Mouse (Mus musculus) heart, postnatal 0 days (tissue): Measurements from ENCODE around the gene Taf4. TPM values are rescaled to one million over a fixed set of nuclear protein-coding genes. Genes with fewer than 3 reads are reported as not detected.
A peak's percentile ranks its signal among the peaks of the same experiment; 100 is the strongest.

Experiments
- ATAC-seq: fragments of 200-750 bp; cut with Nextera tagmentation; 2 replicates; pipeline ENCODE4 v1.8.0; 2017; ENCODE audit warnings: low read depth, moderate number of reproducible peaks, moderate library complexity; ENCODE audit not compliant: insufficient read depth
- DNase-seq: peaks from one replicate; pipeline ENCODE4 v3.0.0-alpha.2; 2016; ENCODE audit warnings: low spot score
- H3K27ac ChIP-seq: fragments of 300-500 bp; sonication (generic); 2 replicates; pipeline ENCODE4 v1.5.1; 2014; ENCODE audit warnings: low read depth, mild to moderate bottlenecking
- H3K27me3 ChIP-seq: fragments of 300-500 bp; sonication (generic); 2 replicates; pipeline ENCODE4 v1.6.1; 2014; ENCODE audit warnings: low read length, mixed read lengths; ENCODE audit not compliant: control insufficient read depth, insufficient read depth
- H3K36me3 ChIP-seq: fragments of 300-500 bp; sonication (generic); replicated peaks from 2 replicates; pipeline ENCODE4 v1.6.1; 2014; ENCODE audit warnings: low read length, mixed read lengths; ENCODE audit not compliant: control insufficient read depth, insufficient read depth
- H3K4me1 ChIP-seq: fragments of 300-500 bp; sonication (generic); 2 replicates; pipeline ENCODE4 v1.6.1; 2014; ENCODE audit warnings: antibody characterized with exemption; ENCODE audit not compliant: control insufficient read depth, insufficient read depth
- H3K4me2 ChIP-seq: fragments of 300-500 bp; sonication (generic); 2 replicates; pipeline ENCODE4 v1.6.1; 2014; ENCODE audit warnings: low read depth, mild to moderate bottlenecking, low read length, moderate library complexity
- H3K4me3 ChIP-seq: fragments of 300-500 bp; sonication (generic); 2 replicates; pipeline ENCODE4 v1.5.1; 2014; ENCODE audit warnings: low read depth, low read length
- H3K9ac ChIP-seq: fragments of 300-500 bp; sonication (generic); replicated peaks from 2 replicates; pipeline ENCODE4 v1.6.1; 2014; ENCODE audit warnings: low read depth, low read length, mixed read lengths
- H3K9me3 ChIP-seq: fragments of 300-500 bp; sonication (generic); replicated peaks from 2 replicates; pipeline ENCODE4 v1.6.1; 2016; ENCODE audit warnings: low read length; ENCODE audit not compliant: control insufficient read depth
- CTCF ChIP-seq: IDR thresholded peaks from 2 replicates; pipeline ENCODE4 v1.5.1; 2016; ENCODE audit warnings: antibody characterized with exemption, control low read depth, low read depth
- EP300 ChIP-seq: IDR thresholded peaks from 2 replicates; pipeline ENCODE4 v1.6.1; 2016; ENCODE audit warnings: antibody characterized with exemption, low read depth
- WGBS: fragments of 180-500 bp; shearing (Covaris S2); extraction: QIAGEN DNeasy Blood & Tissue Kit; methylation state at CpG from one replicate; pipeline ENCODE4 v1.1.7; 2014; 5-methylcytosine and 5-hydroxymethylcytosine counted together
- polyA plus RNA-seq: library from polyadenylated mRNA; unstranded; fragments of >200 nt; fragmentation: Nextera tagmentation; extraction: Ambion mirVana; gene quantifications from 2 replicates; pipeline ENCODE4 v1.2.1, GENCODE M21; 2015
- total RNA-seq: library from RNA; depleted of rRNA; stranded (reverse); fragments of >200 nt; gene quantifications from 2 replicates; pipeline ENCODE4 v1.2.3, GENCODE M21; 2014; ENCODE audit warnings: low replicate concordance; rRNA removed

The Taf4 gene
- total and polyA plus RNA-seq, 2 experiments from 2014 or later: 1.8 to 4.4 TPM

DNA sequence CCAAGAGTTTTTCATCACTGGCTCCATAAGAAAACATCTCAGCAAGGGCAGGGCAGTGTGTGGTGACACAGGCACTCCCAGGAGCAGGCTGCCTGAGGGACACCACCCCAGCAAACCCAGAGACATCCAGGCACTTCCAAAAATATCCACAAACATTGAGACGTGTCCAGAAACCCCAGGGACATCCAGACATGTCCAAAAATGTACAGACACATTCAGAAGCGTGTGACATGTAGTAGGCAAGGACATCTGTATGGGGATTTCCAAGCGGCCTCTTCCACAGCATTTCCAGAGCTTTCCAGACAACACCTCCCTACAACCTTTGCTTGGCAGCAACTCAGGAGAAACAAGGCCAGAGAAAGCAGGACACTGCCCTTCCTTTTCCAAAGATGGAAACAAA lies 108.8 kb downstream of the Taf4 start:
- H3K27ac ChIP-seq: no peak overlapping the region
- H3K27me3 ChIP-seq: no peaks in the 10 kb centered on the region
- DNase-seq (peak; percentile 9), ATAC-seq (no peak; the same call in 1 of the 2 replicates)
- TF ChIP-seq CTCF (no peak), EP300 (no peak)
- no peak overlapping the region for H3K9ac ChIP-seq
- H3K4me3 ChIP-seq: no peak overlapping the region
- H3K9me3 ChIP-seq: no peaks in the 10 kb centered on the region
- no peaks in the 10 kb centered on the region for H3K36me3 ChIP-seq
- WGBS: 28% methylated on average over 3 of the region's 3 CpGs
- H3K4me2 ChIP-seq: no peak overlapping the region
- H3K4me1 ChIP-seq: peaks cover 13% of the 10 kb centered on the region; the same call in 1 of the 2 replicates

DNA sequence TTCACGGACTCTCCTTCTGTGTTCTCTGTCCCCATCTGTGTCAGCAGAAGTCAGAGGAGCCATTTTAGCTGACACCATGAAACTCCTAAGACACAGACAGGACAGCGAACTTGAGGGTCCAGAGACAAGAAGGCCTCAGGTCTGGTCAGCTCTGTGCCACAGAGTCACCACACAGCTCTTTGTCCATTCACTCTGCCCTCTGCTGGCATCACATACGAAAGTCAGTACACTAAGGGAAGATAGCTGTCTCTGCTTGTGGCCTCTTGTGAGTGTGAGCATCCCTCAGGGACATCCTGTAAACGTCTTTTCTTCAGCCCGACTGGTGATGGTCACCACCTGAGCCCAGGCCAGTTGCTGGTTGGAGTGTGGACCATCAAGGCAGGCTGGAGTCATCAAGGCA lies 111.3 kb downstream of the Taf4 start:
- Histone ChIP-seq H3K9ac (no peak overlapping the region), H3K27ac (no peak overlapping the region), H3K27me3 (no peaks in the 10 kb centered on the region), H3K4me3 (no peak overlapping the region), H3K4me1 (peaks cover 13% of the 10 kb centered on the region; the same call in 1 of the 2 replicates), H3K4me2 (no peak overlapping the region), H3K9me3 (no peaks in the 10 kb centered on the region), H3K36me3 (no peaks in the 10 kb centered on the region)
- ATAC-seq (no peak), DNase-seq (no peak)
- TF ChIP-seq CTCF (peak; percentile 39), EP300 (no peak)
- 68% methylated on average over 5 of the region's 5 CpGs for WGBS

DNA sequence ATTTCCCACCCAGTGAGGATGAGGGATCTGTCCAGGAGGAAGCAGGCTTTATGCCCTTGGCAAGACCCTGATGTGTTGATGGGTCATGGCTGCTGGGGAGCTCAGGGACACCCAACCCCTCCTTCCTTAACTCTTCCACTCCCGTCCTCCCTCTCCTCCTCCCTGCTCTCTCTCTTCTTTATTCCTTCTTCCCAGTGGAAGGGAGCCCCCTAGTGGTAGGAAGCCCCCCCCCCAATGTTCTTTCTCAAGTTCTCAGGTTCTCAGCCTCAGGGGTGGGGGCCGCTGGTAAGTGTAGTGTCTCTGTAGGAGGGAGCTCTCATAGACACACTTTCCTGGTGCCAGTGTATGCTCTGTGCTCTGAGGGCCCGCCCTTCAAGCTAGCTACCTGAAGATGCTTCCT lies 113.2 kb downstream of the Taf4 start:
- no peak overlapping the region for H3K9ac ChIP-seq
- ATAC-seq (no peak), DNase-seq (no peak)
- no peak overlapping the region for H3K4me3 ChIP-seq
- TF ChIP-seq EP300 (no peak), CTCF (peak; percentile 41)
- H3K36me3 ChIP-seq: no peaks in the 10 kb centered on the region
- peaks cover 13% of the 10 kb centered on the region; the same call in 1 of the 2 replicates for H3K4me1 ChIP-seq
- no peak overlapping the region for H3K27ac ChIP-seq
- H3K27me3 ChIP-seq: no peaks in the 10 kb centered on the region
- H3K4me2 ChIP-seq: no peak overlapping the region
- no peaks in the 10 kb centered on the region for H3K9me3 ChIP-seq
- 46% methylated on average over 3 of the region's 3 CpGs for WGBS

DNA sequence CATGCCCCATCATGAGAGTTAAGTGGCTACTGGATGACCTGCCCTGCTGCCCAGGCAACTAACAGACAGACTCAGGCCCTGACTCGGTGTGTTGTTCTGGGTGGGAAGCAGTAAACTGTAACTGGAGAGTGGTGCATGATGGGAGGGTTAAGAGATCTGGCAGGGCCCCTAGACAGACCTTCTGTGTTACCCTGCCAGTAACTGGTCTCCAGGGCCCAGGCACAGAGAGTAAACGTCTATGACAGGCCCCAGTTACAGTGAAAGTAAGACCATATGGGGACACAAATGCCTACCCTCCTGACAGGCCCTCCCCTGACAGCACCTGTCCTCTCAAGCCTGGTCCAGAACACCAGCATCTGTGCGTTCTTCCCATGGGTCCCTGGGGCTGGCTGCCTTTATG lies 113.8 kb downstream of the Taf4 start:
- Histone ChIP-seq H3K4me3 (no peak overlapping the region), H3K4me1 (peaks cover 7% of the 10 kb centered on the region; the same call in 1 of the 2 replicates), H3K4me2 (no peak overlapping the region), H3K36me3 (no peaks in the 10 kb centered on the region), H3K27me3 (no peaks in the 10 kb centered on the region), H3K27ac (no peak overlapping the region), H3K9me3 (no peaks in the 10 kb centered on the region), H3K9ac (no peak overlapping the region)
- no peak for TF ChIP-seq EP300
- no peak for TF ChIP-seq CTCF
- DNase-seq (no peak), ATAC-seq (no peak)
- 72% methylated on average over 3 of the region's 3 CpGs for WGBS

Other genes with a start within 250 kb of the Taf4 start
- 32.5 and 36.0 TPM in 2 replicates for gene Lsm14b, start 48.3 kb upstream of the Taf4 start, total RNA-seq
- gene Lsm14b, start 48.3 kb upstream of the Taf4 start, polyA plus RNA-seq: 5.7 and 6.1 TPM in 2 replicates
- gene Psma7, start 65.8 kb upstream of the Taf4 start, total RNA-seq: 163 and 234 TPM in 2 replicates
- 457 and 460 TPM in 2 replicates for gene Psma7, start 65.8 kb upstream of the Taf4 start, polyA plus RNA-seq
- gene Ss18l1, start 65.9 kb upstream of the Taf4 start, total RNA-seq: 3.3 and 5.3 TPM in 2 replicates
- 2.2 and 2.3 TPM in 2 replicates for gene Ss18l1, start 65.9 kb upstream of the Taf4 start, polyA plus RNA-seq
- 15.7 and 33.9 TPM in 2 replicates for gene Mtg2, start 93.9 kb upstream of the Taf4 start, total RNA-seq
- 21.3 and 22.9 TPM in 2 replicates for gene Mtg2, start 93.9 kb upstream of the Taf4 start, polyA plus RNA-seq
- gene Hrh3, start 127.8 kb upstream of the Taf4 start, total RNA-seq: not detected in 2 replicates
- not detected in 2 replicates for gene Hrh3, start 127.8 kb upstream of the Taf4 start, polyA plus RNA-seq
- gene Osbpl2, start 142.7 kb upstream of the Taf4 start, total RNA-seq: 22.0 and 30.2 TPM in 2 replicates
- 32.4 and 34.4 TPM in 2 replicates for gene Osbpl2, start 142.7 kb upstream of the Taf4 start, polyA plus RNA-seq
- gene Adrm1, start 194.8 kb upstream of the Taf4 start, total RNA-seq: 74.5 and 115 TPM in 2 replicates
- gene Adrm1, start 194.8 kb upstream of the Taf4 start, polyA plus RNA-seq: 130 and 156 TPM in 2 replicates
- gene Lama5, start 249.2 kb upstream of the Taf4 start, total RNA-seq: 69.6 and 95.7 TPM in 2 replicates
- gene Lama5, start 249.2 kb upstream of the Taf4 start, polyA plus RNA-seq: 16.6 and 16.9 TPM in 2 replicates